Mouse (Mus musculus): ENCODE results near the gene Efnb2.

GRCm38 (mm10) chr8:8568215-8568773 lies 92.7 kb downstream of the Efnb2 start:
- no peak for TF ChIP-seq EP300 (IDR thresholded peaks at IDR 0.05; ENCODE audit: low read depth in 1 of 2, low read length in 2 of 2)
- TF ChIP-seq HCFC1 (IDR thresholded peaks at IDR 0.05; ENCODE audit: low read depth, low read length), result no peak
- TF ChIP-seq POLR2A (IDR thresholded peaks at IDR 0.05; ENCODE audit: control insufficient read depth in 1 of 2, insufficient read depth in 1 of 2, low read depth in 1 of 2, low read length in 2 of 2, poor library complexity in 1 of 2), result no peak
- TF ChIP-seq MAFK (IDR thresholded peaks at IDR 0.05; ENCODE audit: borderline replicate concordance, low read depth, low read length), result no peak
- no peak for TF ChIP-seq SMC3 (IDR thresholded peaks at IDR 0.05; ENCODE audit: low read depth, low read length)
- no peak for TF ChIP-seq CTCF (IDR thresholded peaks at IDR 0.05 in 2 of 3, conservative IDR thresholded peaks at IDR 0.05 in 1 of 3; ENCODE audit: control insufficient read depth in 1 of 3, insufficient read depth in 1 of 3, low read depth in 2 of 3, low read length in 3 of 3, poor library complexity in 1 of 3, severe bottlenecking in 1 of 3)
- TF ChIP-seq MXI1 (IDR thresholded peaks at IDR 0.05; ENCODE audit: low read depth, low read length), result no peak
- TF ChIP-seq TCF12 (IDR thresholded peaks at IDR 0.05; ENCODE audit: low read depth, low read length), result no peak
- no peak for TF ChIP-seq ETS1 (IDR thresholded peaks at IDR 0.05; ENCODE audit: low read depth, low read length)
- no peak for TF ChIP-seq CHD2 (IDR thresholded peaks at IDR 0.05; ENCODE audit: low read length)
- no peak for TF ChIP-seq USF2 (IDR thresholded peaks at IDR 0.05; ENCODE audit: borderline replicate concordance in 1 of 2, insufficient read depth in 1 of 2, low read depth in 1 of 2, low read length in 2 of 2)
- no peak for TF ChIP-seq ELF1 (IDR thresholded peaks at IDR 0.05; ENCODE audit: low read depth, low read length)
- no peak for TF ChIP-seq NELFE (IDR thresholded peaks at IDR 0.05; ENCODE audit: low read depth, low read length)

Data from MEL (cell line).